ENCODE assay signal across 16 mouse cellular contexts in genomic region chr10:25366691-25367090, GRCm38 (mm10). TPM values are rescaled to one million over a fixed set of nuclear protein-coding genes. Genes with fewer than 3 reads are reported as not detected.
DNase-seq lines count a peak whose midpoint lies in the region; ATAC-seq and TF ChIP-seq lines count a peak whose summit lies in the region.
"Had no signal": no experiment of that assay in that cellular context is flagged by ENCODE, and none has a peak within 500 bp of the region (broad histone marks: within the 10 kb centered on the region; RNA-seq: fewer than 3 reads in every experiment).

No protein-coding gene starts in this region.

- WGBS in liver, adult 2 months, result 69% methylated on average over 5 of the region's 5 CpGs
- WGBS in liver, embryonic 11.5 days, result 47% methylated on average over 5 of the region's 5 CpGs
- 22% methylated on average over 5 of the region's 5 CpGs for WGBS in spleen, adult 2 months

- TF ChIP-seq POLR2A in liver, adult 2 months (IDR thresholded peaks at IDR 0.05; ENCODE audit: extremely low read depth, insufficient read depth, low read length), result no peak
- TF ChIP-seq POLR2A in spleen, adult 2 months (IDR thresholded peaks at IDR 0.05; ENCODE audit: low read depth, low read length), result no peak

- H3K79me2 ChIP-seq in liver, adult 2 months (ENCODE audit: control insufficient read depth, insufficient read depth, low read length), result peaks cover 10% of the 10 kb centered on the region; the same call in 1 of the 2 replicates

- TF ChIP-seq CTCF in liver, adult 2 months (IDR thresholded peaks at IDR 0.05; ENCODE audit: low read depth, low read length), result no peak
- no peak for TF ChIP-seq CTCF in spleen, adult 2 months (IDR thresholded peaks at IDR 0.05; ENCODE audit: extremely low read depth, insufficient read depth, insufficient read length, insufficient replicate concordance)

- peaks cover 8% of the 10 kb centered on the region; the same call in 1 of the 2 replicates for H3K4me1 ChIP-seq in liver, adult 2 months (ENCODE audit: control insufficient read depth, insufficient read depth, low read length)
- peaks cover 25% of the 10 kb centered on the region for H3K4me1 ChIP-seq in liver, embryonic 11.5 days (replicated peaks; ENCODE audit: control insufficient read depth, insufficient read depth, low read length)
- H3K4me1 ChIP-seq in spleen, adult 2 months (ENCODE audit: control insufficient read depth, insufficient read depth, insufficient read length), result peaks cover 7% of the 10 kb centered on the region; the same call in 1 of the 2 replicates

- H3K4me2 ChIP-seq in liver, embryonic 11.5 days, result no peak overlapping the region
- H3K4me2 ChIP-seq: embryonic facial prominence, embryonic 12.5 days; forebrain, embryonic 13.5 days; limb, embryonic 13.5 days; midbrain, embryonic 11.5 days; neural tube, embryonic 13.5 days had no signal

- H3K27me3 ChIP-seq in liver, adult 2 months (ENCODE audit: control insufficient read depth, insufficient read depth, low read length), result no peaks in the 10 kb centered on the region
- H3K27me3 ChIP-seq in liver, embryonic 11.5 days (replicated peaks; ENCODE audit: control insufficient read depth, insufficient read depth, low read length), result no peaks in the 10 kb centered on the region
- H3K27me3 ChIP-seq in spleen, adult 2 months (ENCODE audit: control insufficient read depth, insufficient read depth, low read length), result no peaks in the 10 kb centered on the region
- H3K27me3 ChIP-seq: embryonic facial prominence, embryonic 12.5 days; forebrain, embryonic 13.5 days; limb, embryonic 13.5 days; neural tube, embryonic 13.5 days had no signal

- DNase-seq in liver, adult 2 months (ENCODE audit: extremely low read depth, low read depth, low spot score), result peak; percentile 35
- DNase-seq in liver, embryonic 11.5 days (ENCODE audit: low spot score), result no peak
- DNase-seq in MEL-GATA-1-ER (ENCODE audit: extremely low read depth, low read depth), result peak; percentile 75
- DNase-seq in lung, postnatal 25 days (ENCODE audit: low spot score), result peak; percentile 60
- DNase-seq in spleen, adult 2 months (ENCODE audit: low read depth in 1 of 2, low spot score in 2 of 2), result peak; percentile 56 to 72
- DNase-seq in retina, postnatal 1 day, result no peak
- no peak for DNase-seq in urinary bladder, postnatal 14 days (ENCODE audit: low spot score)
- DNase-seq: cerebellum, adult 9-10 months; kidney, adult 8-10 months; thymus, adult 18-20 months had no signal

- no peak overlapping the region for H3K4me3 ChIP-seq in liver, adult 2 months (ENCODE audit: insufficient read depth, low read depth, low read length)
- no peak overlapping the region for H3K4me3 ChIP-seq in liver, embryonic 11.5 days (ENCODE audit: low read depth, low read length)
- H3K4me3 ChIP-seq in spleen, adult 2 months (ENCODE audit: extremely low read depth, insufficient read depth, insufficient read length), result no peak overlapping the region; the same call in 1 of the 2 replicates
- H3K4me3 ChIP-seq: embryonic facial prominence, embryonic 12.5 days; forebrain, embryonic 13.5 days; limb, embryonic 13.5 days; neural tube, embryonic 13.5 days had no signal

- ATAC-seq in liver, embryonic 11.5 days (replicated peaks; ENCODE audit: low FRiP score), result no peak
- ATAC-seq: forebrain, embryonic 13.5 days had no signal

- no peaks in the 10 kb centered on the region for H3K36me3 ChIP-seq in liver, adult 2 months (ENCODE audit: control insufficient read depth, insufficient read depth, low read length)
- H3K36me3 ChIP-seq in liver, embryonic 11.5 days (ENCODE audit: control insufficient read depth, insufficient read depth, low read length), result no peaks in the 10 kb centered on the region
- H3K36me3 ChIP-seq in spleen, adult 2 months (ENCODE audit: control insufficient read depth, insufficient read depth, low read length), result no peaks in the 10 kb centered on the region
- H3K36me3 ChIP-seq: embryonic facial prominence, embryonic 12.5 days; G1E; limb, embryonic 13.5 days; neural tube, embryonic 13.5 days had no signal

- no peaks in the 10 kb centered on the region for H3K9me3 ChIP-seq in liver, embryonic 11.5 days (ENCODE audit: control insufficient read depth, low read length)
- H3K9me3 ChIP-seq: embryonic facial prominence, embryonic 12.5 days; forebrain, embryonic 13.5 days; G1E; limb, embryonic 13.5 days; neural tube, embryonic 13.5 days had no signal

- no peak overlapping the region for H3K9ac ChIP-seq in liver, adult 2 months (ENCODE audit: low read depth, low read length)
- no peak overlapping the region for H3K9ac ChIP-seq in liver, embryonic 11.5 days (ENCODE audit: low read depth, low read length)
- H3K9ac ChIP-seq: embryonic facial prominence, embryonic 12.5 days; forebrain, embryonic 13.5 days; limb, embryonic 13.5 days; neural tube, embryonic 13.5 days had no signal

- H3K27ac ChIP-seq in liver, adult 2 months (replicated peaks; ENCODE audit: insufficient read depth, low read depth, low read length), result no peak overlapping the region
- no peak overlapping the region for H3K27ac ChIP-seq in liver, embryonic 11.5 days (ENCODE audit: low read depth, low read length)
- peak overlapping the region; percentile 51; the same call in 1 of the 2 replicates for H3K27ac ChIP-seq in spleen, adult 2 months (ENCODE audit: insufficient read depth, low read length)
- H3K27ac ChIP-seq: embryonic facial prominence, embryonic 12.5 days; forebrain, embryonic 13.5 days; limb, embryonic 13.5 days; neural tube, embryonic 13.5 days had no signal

RNA-seq across cellular contexts. Expression of gene Epb41l2, which starts 7.1 kb away (rescaled TPM):
- 17.4 and 21.3 TPM in 2 replicates for total RNA-seq in liver, adult 2 months (2014; rRNA removed)
- polyA plus RNA-seq in liver, adult 2 months (2012; rRNA removed), result 4.6 and 6.8 TPM in 2 replicates
- polyA plus RNA-seq in liver, embryonic 11.5 days (2014; fragmentation: Nextera tagmentation; extraction: Ambion mirVana), result 29.6 and 31.1 TPM in 2 replicates
- 36.6 and 44.5 TPM in 2 replicates for polyA plus RNA-seq in spleen, adult 2 months (2012; rRNA removed)
- polyA plus RNA-seq: G1E had no signal

RNA-seq across cellular contexts. Expression of gene Akap7, which starts 59.0 kb away (rescaled TPM):
- total RNA-seq in liver, adult 2 months (2014; rRNA removed), result 9.5 and 11.8 TPM in 2 replicates
- polyA plus RNA-seq in liver, adult 2 months (2012; rRNA removed), result 1.8 and 2.1 TPM in 2 replicates
- 21.6 and 25.3 TPM in 2 replicates for polyA plus RNA-seq in liver, embryonic 11.5 days (2014; fragmentation: Nextera tagmentation; extraction: Ambion mirVana)
- 5.2 and 6.7 TPM in 2 replicates for polyA plus RNA-seq in spleen, adult 2 months (2012; rRNA removed)
- polyA plus RNA-seq: G1E had no signal

Comparison
In these comparisons a context has a peak if more than half of its experiments do, and no peak if none do; other contexts are left out.
1. DNase-seq: peak in liver, adult 2 months (single experiment), MEL-GATA-1-ER (single experiment), lung, postnatal 25 days (single experiment) and spleen, adult 2 months (2 of 2); none in liver, embryonic 11.5 days (single experiment), retina, postnatal 1 day (single experiment) and urinary bladder, postnatal 14 days (single experiment).